Mouse (Mus musculus) frontal cortex, postnatal 14 days (tissue): ENCODE measurements around the gene Prr13.

Experiments used
- DNase-seq, 2 experiments: peaks; one replicate each; pipeline ENCODE4 v3.0.0; 2022; ENCODE audit warnings: low spot score in 2 of 2

Prr13 gene

GRCm38 (mm10) chr15:102505073-102505769 lies 46.4 kb downstream of the Prr13 start:
- DNase-seq, result no peak

GRCm38 (mm10) chr15:102505770-102506463 lies 47.1 kb downstream of the Prr13 start:
- no peak for DNase-seq

- no peak for DNase-seq
Measured at GRCm38 (mm10) chr15:102506464-102506830, 47.6 kb downstream of the Prr13 start.

GRCm38 (mm10) chr15:102506864-102507263 lies 48.0 kb downstream of the Prr13 start:
- no peak for DNase-seq

DNA sequence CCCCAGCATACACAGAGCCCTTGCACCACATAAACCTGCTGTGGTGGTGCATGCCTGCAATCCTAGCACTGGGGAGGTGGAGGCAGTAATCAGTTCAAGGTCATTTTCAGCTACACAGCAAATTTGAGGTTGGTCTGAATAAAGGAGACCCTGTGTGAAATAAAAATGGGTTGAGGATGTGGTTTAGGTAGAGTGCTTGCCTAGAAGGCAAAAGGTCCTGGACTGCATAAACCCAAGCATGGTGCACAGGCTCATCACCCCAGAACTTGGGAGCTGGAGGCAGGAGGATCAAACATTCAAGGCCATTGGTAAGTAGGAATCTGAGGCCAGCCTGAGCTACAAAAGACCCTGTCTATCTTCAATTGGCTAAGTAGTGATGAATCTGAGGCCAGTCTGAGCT lies 48.7 kb downstream of the Prr13 start:
- no peak for DNase-seq

DNA sequence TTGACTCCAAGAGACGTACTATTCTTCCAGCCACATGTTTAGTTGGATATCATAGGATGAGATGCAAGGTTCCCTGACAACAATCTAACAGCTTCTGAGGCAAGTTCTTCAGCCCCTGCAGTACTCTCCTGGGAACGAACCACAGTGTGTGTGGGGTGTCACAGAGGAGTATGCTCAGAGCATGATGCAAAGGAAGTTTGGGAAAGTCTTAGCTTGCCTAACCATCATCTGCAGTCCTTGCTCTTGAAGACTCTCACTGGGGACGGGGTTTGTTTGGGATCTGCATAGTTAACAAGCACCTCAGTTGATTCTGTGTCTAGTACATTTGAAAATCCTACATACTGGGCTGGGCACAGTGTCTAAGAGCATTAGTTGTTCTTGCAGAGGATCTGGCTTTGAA lies 49.5 kb downstream of the Prr13 start:
- no peak for DNase-seq

GRCm38 (mm10) chr15:102510110-102510509 lies 51.3 kb downstream of the Prr13 start:
- DNase-seq, result peak in 1 of 2 experiments; percentile 48

DNA sequence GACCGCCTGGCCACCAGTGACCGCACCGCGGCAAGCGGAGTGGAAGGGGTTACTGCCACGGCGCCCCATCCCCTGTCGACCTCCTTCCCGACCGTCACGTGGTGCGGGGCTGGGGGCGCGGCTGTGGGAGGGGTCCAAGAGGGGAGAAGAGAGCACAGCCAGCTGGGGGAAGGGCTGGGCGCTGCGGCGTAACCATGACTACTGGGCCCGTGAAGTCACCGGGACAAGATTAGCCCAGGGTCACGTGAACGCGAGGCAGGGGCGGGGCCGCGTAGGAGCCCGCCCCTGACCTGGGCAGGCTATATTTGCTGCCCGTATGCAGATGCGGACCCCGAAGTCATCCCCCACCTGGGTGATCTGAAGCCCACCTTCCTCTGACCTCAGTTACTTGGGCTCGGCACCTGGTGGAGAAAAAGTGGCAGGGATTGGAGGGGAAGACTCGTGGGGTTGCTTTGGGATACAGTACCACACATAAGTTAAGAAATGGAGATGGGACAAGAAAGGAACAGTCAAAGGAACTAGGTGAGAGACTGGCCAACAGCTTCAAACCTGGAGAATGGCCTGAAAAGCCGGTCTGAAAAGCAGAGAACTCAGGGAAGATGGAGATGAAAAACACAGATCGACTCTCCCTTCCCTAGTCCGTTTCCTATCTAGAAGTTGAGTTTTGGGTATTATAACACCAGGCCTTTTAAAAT lies 51.9 kb downstream of the Prr13 start:
- peak; percentile 82 to 86 for DNase-seq

DNA sequence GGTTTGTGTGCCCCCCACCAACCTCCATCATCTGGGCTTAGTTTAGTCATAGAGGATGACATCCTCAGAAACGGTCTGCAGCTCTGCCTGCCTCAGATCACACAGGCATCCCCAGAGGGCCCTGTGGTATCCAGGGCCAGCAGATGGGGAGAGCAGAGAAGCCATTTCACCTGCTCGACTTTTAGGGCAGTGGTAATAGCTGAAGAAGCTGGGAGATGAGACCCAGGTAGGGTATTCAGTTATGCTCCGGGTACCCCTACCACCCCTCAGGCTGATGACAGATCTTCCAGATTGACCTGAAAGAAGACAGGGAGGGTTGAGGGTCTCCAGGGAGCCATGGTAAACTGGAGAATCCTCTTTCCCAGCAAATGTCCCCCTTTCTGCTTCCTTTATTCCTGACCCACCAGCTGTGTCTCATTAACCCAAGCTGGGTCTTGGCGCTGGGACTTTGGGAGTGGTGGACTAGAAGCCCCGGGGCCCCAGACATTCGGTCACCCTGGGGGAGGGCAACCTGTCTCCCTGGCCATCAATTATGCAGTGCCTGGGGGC lies 52.5 kb downstream of the Prr13 start:
- DNase-seq, result no peak

DNA sequence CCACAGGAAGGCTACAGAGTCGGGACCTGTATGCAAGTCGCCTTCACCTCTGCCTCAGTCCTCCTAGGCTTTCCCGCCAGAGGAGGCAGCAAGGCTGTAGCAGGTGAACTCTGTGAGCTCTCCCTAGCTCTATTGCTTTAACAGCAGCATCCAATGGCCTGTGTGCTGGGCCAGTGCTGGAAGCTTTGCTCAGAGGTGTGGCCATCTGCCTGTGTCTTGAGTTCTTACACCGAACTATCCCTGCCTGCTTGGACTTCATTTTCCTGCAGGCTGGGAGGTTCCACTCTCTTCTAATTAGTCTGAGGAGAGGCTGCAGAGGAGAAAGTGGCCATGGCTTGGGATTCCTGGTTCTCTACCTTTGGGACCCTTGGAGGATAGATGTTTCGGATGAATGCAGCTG lies 53.2 kb downstream of the Prr13 start:
- no peak for DNase-seq
